Mouse (Mus musculus) embryonic facial prominence, embryonic 13.5 days (tissue): ENCODE results near the gene Corin. TPM values are rescaled to one million over a fixed set of nuclear protein-coding genes. Genes with fewer than 3 reads are reported as not detected.

Experiments used
- ATAC-seq: fragments of 200-750 bp; cut with Nextera tagmentation; 2 replicates; pipeline ENCODE4 v1.8.0; 2017; ENCODE audit warnings: low read depth; ENCODE audit not compliant: insufficient number of reproducible peaks, insufficient read depth, low FRiP score, low TSS enrichment
- H3K27ac ChIP-seq: fragments of 300-500 bp; sonication (generic); 2 replicates; pipeline ENCODE4 v1.5.1; 2015; ENCODE audit warnings: moderate library complexity, mild to moderate bottlenecking, inconsistent platforms
- H3K27me3 ChIP-seq: fragments of 300-500 bp; sonication (generic); 2 replicates; pipeline ENCODE4 v1.6.1; 2015; ENCODE audit warnings: mild to moderate bottlenecking, inconsistent platforms
- H3K36me3 ChIP-seq: fragments of 300-500 bp; sonication (generic); 2 replicates; pipeline ENCODE4 v1.6.1; 2015; ENCODE audit warnings: mild to moderate bottlenecking, inconsistent platforms
- H3K4me1 ChIP-seq: fragments of 300-500 bp; sonication (generic); 2 replicates; pipeline ENCODE4 v1.6.1; 2015; ENCODE audit warnings: inconsistent platforms
- H3K4me2 ChIP-seq: fragments of 300-500 bp; sonication (generic); 2 replicates; pipeline ENCODE4 v1.6.1; 2015; ENCODE audit warnings: moderate library complexity, mild to moderate bottlenecking, inconsistent platforms
- H3K4me3 ChIP-seq: fragments of 300-500 bp; sonication (generic); 2 replicates; pipeline ENCODE4 v1.5.1; 2015; ENCODE audit warnings: mild to moderate bottlenecking, inconsistent platforms
- H3K9ac ChIP-seq: fragments of 300-500 bp; sonication (generic); 2 replicates; pipeline ENCODE4 v1.6.1; 2015; ENCODE audit warnings: mild to moderate bottlenecking, inconsistent platforms
- H3K9me3 ChIP-seq: fragments of 300-500 bp; sonication (generic); 2 replicates; pipeline ENCODE4 v1.6.1; 2016; ENCODE audit warnings: inconsistent platforms
- WGBS: fragments of 180-500 bp; shearing (Covaris S2); methylation state at CpG from one replicate; pipeline ENCODE4 v1.1.7; 2015; ENCODE audit warnings: mixed read lengths; 5-methylcytosine and 5-hydroxymethylcytosine counted together
- polyA plus RNA-seq: library from polyadenylated mRNA; unstranded; fragments of >200 nt; fragmentation: Nextera tagmentation; extraction: Ambion mirVana; gene quantifications from 2 replicates; pipeline ENCODE4 v1.2.1, GENCODE M21; 2015

The Corin gene
- polyA plus RNA-seq, 1 experiment from 2014 or later, result 2.6 TPM

- no peak overlapping the region for H3K4me2 ChIP-seq
- no peak for ATAC-seq
- H3K9ac ChIP-seq, result no peak overlapping the region
- no peaks in the 10 kb centered on the region for H3K27me3 ChIP-seq
- no peaks in the 10 kb centered on the region for H3K9me3 ChIP-seq
- H3K27ac ChIP-seq, result no peak overlapping the region
- H3K36me3 ChIP-seq, result no peaks in the 10 kb centered on the region
- 0 out of 2 replicates have a peak, but pooled peaks cover 3% of the 10 kb centered on the region for H3K4me1 ChIP-seq
- no peak overlapping the region for H3K4me3 ChIP-seq
- WGBS, result 64% methylated on average over 12 of the region's 12 CpGs
These were observed 31.8 kb downstream of the Corin start for GRCm38 (mm10) chr5:72472317-72473009.

GRCm38 (mm10) chr5:72471746-72472145 lies 32.5 kb downstream of the Corin start:
- Histone ChIP-seq H3K27me3 (no peaks in the 10 kb centered on the region), H3K27ac (no peak overlapping the region), H3K36me3 (no peaks in the 10 kb centered on the region), H3K4me3 (no peak overlapping the region), H3K9me3 (no peaks in the 10 kb centered on the region), H3K9ac (no peak overlapping the region), H3K4me2 (no peak overlapping the region), H3K4me1 (0 out of 2 replicates have a peak, but pooled peaks cover 3% of the 10 kb centered on the region)
- no peak for ATAC-seq
- 77% methylated on average over 7 of the region's 7 CpGs for WGBS

- no peaks in the 10 kb centered on the region for H3K4me1 ChIP-seq
- no peaks in the 10 kb centered on the region for H3K9me3 ChIP-seq
- 73% methylated on average over 3 of the region's 3 CpGs for WGBS
- no peaks in the 10 kb centered on the region for H3K36me3 ChIP-seq
- H3K4me2 ChIP-seq, result no peak overlapping the region
- no peak overlapping the region for H3K27ac ChIP-seq
- no peak overlapping the region for H3K9ac ChIP-seq
- ATAC-seq, result no peak
- no peak overlapping the region for H3K4me3 ChIP-seq
- H3K27me3 ChIP-seq, result no peaks in the 10 kb centered on the region
These were observed 39.3 kb downstream of the Corin start for GRCm38 (mm10) chr5:72464932-72465331.

GRCm38 (mm10) chr5:72459374-72460112 lies 44.7 kb downstream of the Corin start:
- Histone ChIP-seq H3K4me3 (no peak overlapping the region), H3K36me3 (no peaks in the 10 kb centered on the region), H3K27ac (no peak overlapping the region), H3K9ac (no peak overlapping the region), H3K9me3 (no peaks in the 10 kb centered on the region), H3K27me3 (no peaks in the 10 kb centered on the region), H3K4me1 (no peaks in the 10 kb centered on the region), H3K4me2 (no peak overlapping the region)
- no peak for ATAC-seq
- WGBS, result 70% methylated on average over 7 of the region's 7 CpGs

GRCm38 (mm10) chr5:72453690-72454089 lies 50.6 kb downstream of the Corin start:
- no peak for ATAC-seq
- Histone ChIP-seq H3K27me3 (no peaks in the 10 kb centered on the region), H3K4me1 (0 out of 2 replicates have a peak, but pooled peaks cover 4% of the 10 kb centered on the region), H3K36me3 (no peaks in the 10 kb centered on the region), H3K4me3 (no peak overlapping the region), H3K27ac (no peak overlapping the region), H3K9ac (no peak overlapping the region), H3K4me2 (no peak overlapping the region), H3K9me3 (no peaks in the 10 kb centered on the region)
- WGBS, result 61% methylated on average over 2 of the region's 2 CpGs

- Histone ChIP-seq H3K36me3 (no peaks in the 10 kb centered on the region), H3K27ac (no peak overlapping the region), H3K4me2 (no peak overlapping the region), H3K27me3 (no peaks in the 10 kb centered on the region), H3K4me1 (0 out of 2 replicates have a peak, but pooled peaks cover 4% of the 10 kb centered on the region), H3K9ac (no peak overlapping the region), H3K4me3 (no peak overlapping the region), H3K9me3 (no peaks in the 10 kb centered on the region)
- no peak for ATAC-seq
- 76% methylated on average over 11 of the region's 11 CpGs for WGBS
These were observed 51.1 kb downstream of the Corin start for GRCm38 (mm10) chr5:72453176-72453575.

GRCm38 (mm10) chr5:72452750-72453149 lies 51.5 kb downstream of the Corin start:
- 52% methylated on average over 4 of the region's 4 CpGs for WGBS
- 0 out of 2 replicates have a peak, but pooled peaks cover 4% of the 10 kb centered on the region for H3K4me1 ChIP-seq
- H3K9ac ChIP-seq, result no peak overlapping the region
- no peaks in the 10 kb centered on the region for H3K36me3 ChIP-seq
- no peaks in the 10 kb centered on the region for H3K27me3 ChIP-seq
- H3K27ac ChIP-seq, result no peak overlapping the region
- H3K4me2 ChIP-seq, result no peak overlapping the region
- H3K9me3 ChIP-seq, result no peaks in the 10 kb centered on the region
- no peak overlapping the region for H3K4me3 ChIP-seq
- ATAC-seq, result no peak

- Histone ChIP-seq H3K36me3 (no peaks in the 10 kb centered on the region), H3K27me3 (no peaks in the 10 kb centered on the region), H3K4me1 (0 out of 2 replicates have a peak, but pooled peaks cover 4% of the 10 kb centered on the region), H3K9me3 (no peaks in the 10 kb centered on the region), H3K4me3 (no peak overlapping the region), H3K4me2 (no peak overlapping the region), H3K27ac (no peak overlapping the region), H3K9ac (no peak overlapping the region)
- ATAC-seq, result no peak
- WGBS, result 32% methylated on average over 2 of the region's 2 CpGs
These were observed 55.4 kb downstream of the Corin start for GRCm38 (mm10) chr5:72448846-72449245.

- no peak overlapping the region for H3K9ac ChIP-seq
- no peaks in the 10 kb centered on the region for H3K36me3 ChIP-seq
- H3K27me3 ChIP-seq, result no peaks in the 10 kb centered on the region
- peaks cover 18% of the 10 kb centered on the region; the same call in 1 of the 2 replicates for H3K4me1 ChIP-seq
- no peak overlapping the region for H3K4me2 ChIP-seq
- ATAC-seq, result no peak
- WGBS, result 94% methylated on average over 11 of the region's 11 CpGs
- no peak overlapping the region for H3K4me3 ChIP-seq
- H3K27ac ChIP-seq, result no peak overlapping the region
- no peaks in the 10 kb centered on the region for H3K9me3 ChIP-seq
These were observed 58.2 kb downstream of the Corin start for GRCm38 (mm10) chr5:72446104-72446503.

- 72% methylated on average over 11 of the region's 11 CpGs for WGBS
- no peak overlapping the region for H3K9ac ChIP-seq
- H3K4me2 ChIP-seq, result no peak overlapping the region
- peaks cover 16% of the 10 kb centered on the region; the same call in 1 of the 2 replicates for H3K4me1 ChIP-seq
- ATAC-seq, result no peak
- no peaks in the 10 kb centered on the region for H3K9me3 ChIP-seq
- H3K36me3 ChIP-seq, result no peaks in the 10 kb centered on the region
- H3K4me3 ChIP-seq, result no peak overlapping the region
- H3K27me3 ChIP-seq, result no peaks in the 10 kb centered on the region
- H3K27ac ChIP-seq, result no peak overlapping the region
These were observed 60.3 kb downstream of the Corin start for GRCm38 (mm10) chr5:72443946-72444345.

GRCm38 (mm10) chr5:72443007-72443406 lies 61.3 kb downstream of the Corin start:
- ATAC-seq, result no peak
- Histone ChIP-seq H3K27ac (no peak overlapping the region), H3K4me3 (no peak overlapping the region), H3K4me1 (peaks cover 14% of the 10 kb centered on the region; the same call in 1 of the 2 replicates), H3K4me2 (no peak overlapping the region), H3K9me3 (no peaks in the 10 kb centered on the region), H3K9ac (no peak overlapping the region), H3K27me3 (no peaks in the 10 kb centered on the region), H3K36me3 (no peaks in the 10 kb centered on the region)
- WGBS, result 68% methylated on average over 4 of the region's 4 CpGs

- Histone ChIP-seq H3K4me2 (no peak overlapping the region), H3K36me3 (no peaks in the 10 kb centered on the region), H3K27me3 (no peaks in the 10 kb centered on the region), H3K27ac (no peak overlapping the region), H3K4me3 (no peak overlapping the region), H3K4me1 (peaks cover 14% of the 10 kb centered on the region; the same call in 1 of the 2 replicates), H3K9ac (no peak overlapping the region), H3K9me3 (no peaks in the 10 kb centered on the region)
- ATAC-seq, result no peak
- 55% methylated on average over 10 of the region's 10 CpGs for WGBS
These were observed 63.1 kb downstream of the Corin start for GRCm38 (mm10) chr5:72441181-72441580.
